Mouse (Mus musculus) left cerebral cortex, postnatal 14 days (tissue): ENCODE measurements at regions not wholly inside any gene's neighbourhood (a gene's known extent, or its start where the extent isn't known, plus 50 kb on each side); places are given as distances from the start of the nearest gene placed in this dataset.
A peak's percentile ranks its signal among the peaks of the same experiment; 100 is the strongest.

Experiments used
- DNase-seq, 2 experiments: peaks; one replicate each; pipeline ENCODE4 v3.0.0; 2021 to 2022; ENCODE audit warnings: low spot score in 2 of 2, mixed read lengths in 1 of 2
- intact Hi-C: fragments of 180-260 bp; cut with DNase I; formaldehyde crosslinking; loops from one replicate; pipeline ENCODE4 v1.15.1; 2025

GRCm38 (mm10) chr17:7634291-7634664 lies 192.8 kb downstream of the Fndc1 start:
- intact Hi-C loops, result no loop called here
- DNase-seq, result no peak

- intact Hi-C loops, result no loop called here
- DNase-seq, result no peak
These were observed 193.5 kb downstream of the Fndc1 start for GRCm38 (mm10) chr17:7633382-7634290.

DNA sequence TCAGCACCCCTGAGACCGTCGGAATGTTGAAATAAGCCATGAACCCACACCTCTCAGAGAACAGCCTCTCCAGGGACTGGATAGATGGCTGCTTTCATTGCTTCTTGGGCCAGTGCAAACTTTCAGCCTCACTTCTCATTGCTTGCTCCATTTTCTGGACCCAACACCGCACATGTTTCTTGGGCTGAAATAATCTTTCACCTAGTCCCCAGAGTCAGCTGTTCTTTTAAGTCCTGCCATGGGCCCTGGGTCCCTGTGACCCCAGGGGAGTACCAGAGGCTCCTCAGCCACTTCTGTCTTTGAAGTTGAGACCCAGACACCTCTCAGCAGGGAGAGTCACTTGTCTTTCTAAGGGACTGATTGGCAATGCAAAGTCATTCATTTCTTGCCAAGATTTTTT lies 201.4 kb downstream of the Fndc1 start:
- DNase-seq, result no peak
- intact Hi-C loops, result no loop called here

DNA sequence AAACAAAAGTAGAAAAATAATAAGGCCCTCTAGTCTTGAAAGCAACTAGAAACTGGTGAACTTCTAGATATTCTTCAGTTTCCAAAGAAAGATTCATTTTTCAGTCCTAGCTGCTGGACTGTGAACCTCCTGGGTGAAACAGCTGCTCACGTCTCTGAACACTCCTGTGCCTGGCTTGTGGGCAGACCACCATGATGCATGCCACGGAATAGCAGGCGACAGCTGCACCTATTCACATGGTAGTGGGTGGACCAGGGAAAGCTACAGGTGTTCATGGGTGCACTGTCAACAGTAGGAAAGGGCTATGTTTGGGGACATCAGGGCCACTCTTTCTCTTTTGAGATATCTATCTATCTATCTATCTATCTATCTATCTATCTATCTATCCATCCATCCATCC lies 203.7 kb downstream of the Fndc1 start:
- no peak for DNase-seq
- intact Hi-C loops, result no loop called here

- no peak for DNase-seq
- intact Hi-C loops, result no loop called here
These were observed 205.8 kb downstream of the Fndc1 start for GRCm38 (mm10) chr17:7621262-7621661.

GRCm38 (mm10) chr17:7620166-7620565 lies 206.9 kb downstream of the Fndc1 start:
- DNase-seq, result no peak
- intact Hi-C loops, result no loop called here

- no peak for DNase-seq
- intact Hi-C loops, result no loop called here
These were observed 207.5 kb downstream of the Fndc1 start for GRCm38 (mm10) chr17:7619641-7620040.

- intact Hi-C loops, result no loop called here
- no peak for DNase-seq
These were observed 219.1 kb downstream of the Fndc1 start for GRCm38 (mm10) chr17:7608046-7608445.

- intact Hi-C loops, result no loop called here
- no peak for DNase-seq
These were observed 219.7 kb downstream of the Fndc1 start for GRCm38 (mm10) chr17:7607431-7607830.

- intact Hi-C loops, result no loop called here
- no peak for DNase-seq
These were observed 219.7 kb upstream of the Unc93a2 start for GRCm38 (mm10) chr17:7604813-7605504.

DNA sequence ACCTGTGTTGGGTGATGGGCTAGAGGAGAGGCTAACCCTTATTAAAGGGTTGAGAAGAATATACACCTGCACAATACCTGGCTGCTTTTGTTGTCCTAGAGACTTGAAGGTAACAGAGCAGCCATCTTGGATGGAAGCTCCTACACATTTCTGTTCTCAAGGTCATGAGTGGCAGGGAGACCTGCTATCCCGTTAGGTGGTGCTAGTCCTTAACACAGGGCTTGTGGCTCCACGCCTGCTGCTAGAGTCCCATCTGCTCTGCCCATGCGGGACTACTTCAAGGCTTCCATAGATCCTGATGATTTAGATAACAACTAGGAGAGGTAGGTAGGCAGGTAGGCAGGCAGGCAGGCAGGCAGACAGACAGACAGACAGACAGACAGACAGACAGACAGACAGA lies 218.8 kb upstream of the Unc93a2 start:
- no peak for DNase-seq
- intact Hi-C loops, result no loop called here

DNA sequence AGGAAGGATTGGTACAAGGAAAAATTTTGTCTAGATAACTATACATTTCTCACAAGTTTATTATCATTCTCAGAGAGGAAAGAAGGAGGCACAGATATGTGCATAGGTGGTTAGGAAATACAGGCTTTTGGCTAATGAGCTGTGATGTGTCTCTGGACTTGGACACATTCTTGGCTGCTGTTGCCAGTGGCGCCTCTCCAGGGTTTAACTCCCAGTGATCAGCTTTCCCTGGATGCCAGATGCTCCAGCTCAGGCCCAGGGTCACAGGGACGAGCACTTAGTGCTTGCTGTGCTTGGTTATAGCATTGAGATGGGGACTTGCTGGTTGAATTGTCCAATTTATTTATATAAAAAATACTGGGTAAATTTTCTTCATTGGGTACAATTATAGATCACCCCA lies 215.3 kb upstream of the Unc93a2 start:
- intact Hi-C loops, result no loop called here
- no peak for DNase-seq

- no peak for DNase-seq
- intact Hi-C loops, result loop anchor here (10.0 kb wide), 1 partner anchor 227 kb away; the partner anchor contains the start of gene Fndc1
These were observed 212.2 kb upstream of the Unc93a2 start for GRCm38 (mm10) chr17:7597481-7597880.

- no peak for DNase-seq
- intact Hi-C loops, result loop anchor here (10.0 kb wide), 1 partner anchor 230 kb away; the partner anchor contains the start of gene Fndc1
These were observed 209.5 kb upstream of the Unc93a2 start for GRCm38 (mm10) chr17:7594801-7595200.

DNA sequence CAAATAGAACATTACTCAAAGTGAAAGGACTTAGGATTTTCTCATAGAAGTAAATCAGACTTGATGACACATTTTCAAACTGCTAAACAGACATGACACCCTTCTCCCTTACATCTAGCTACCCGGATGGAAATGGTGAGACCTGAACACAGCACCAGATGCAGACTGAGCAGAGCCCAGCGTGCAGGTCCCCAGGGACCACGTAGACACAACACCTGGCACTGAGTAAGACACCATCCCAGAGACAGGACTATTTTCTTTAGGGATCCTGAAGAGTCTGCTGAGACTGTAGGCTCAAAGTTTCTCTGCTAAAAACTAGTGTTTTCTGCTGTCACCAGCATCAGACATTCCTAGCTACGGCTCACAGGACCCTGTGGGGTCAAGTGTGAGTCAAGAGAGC lies 207.2 kb upstream of the Unc93a2 start:
- DNase-seq, result no peak
- intact Hi-C loops, result loop anchor here (10.0 kb wide), 1 partner anchor 232 kb away; the partner anchor contains the start of gene Fndc1

GRCm38 (mm10) chr17:7582866-7583398 lies 197.7 kb upstream of the Unc93a2 start:
- no peak for DNase-seq
- intact Hi-C loops, result no loop called here

DNA sequence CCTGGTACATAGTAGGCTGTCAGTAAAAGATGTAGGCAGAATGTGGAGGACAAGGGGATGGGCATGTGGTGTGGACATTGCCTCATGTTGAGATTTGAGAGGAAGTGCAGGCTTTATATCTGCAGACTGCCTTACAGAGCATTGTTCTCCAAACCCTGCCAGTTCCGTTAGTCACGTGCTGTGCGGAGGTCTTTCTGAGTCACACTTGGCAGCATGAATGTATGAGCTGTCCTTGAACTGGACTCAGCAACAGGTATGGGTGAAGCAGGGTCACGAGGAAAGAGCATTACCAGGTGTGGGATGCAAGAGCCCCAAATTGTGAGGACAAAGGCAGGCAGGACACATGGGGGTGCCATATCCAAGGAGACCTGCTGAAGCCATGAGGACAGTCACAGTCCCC lies 193.8 kb upstream of the Unc93a2 start:
- intact Hi-C loops, result no loop called here
- DNase-seq, result no peak

DNA sequence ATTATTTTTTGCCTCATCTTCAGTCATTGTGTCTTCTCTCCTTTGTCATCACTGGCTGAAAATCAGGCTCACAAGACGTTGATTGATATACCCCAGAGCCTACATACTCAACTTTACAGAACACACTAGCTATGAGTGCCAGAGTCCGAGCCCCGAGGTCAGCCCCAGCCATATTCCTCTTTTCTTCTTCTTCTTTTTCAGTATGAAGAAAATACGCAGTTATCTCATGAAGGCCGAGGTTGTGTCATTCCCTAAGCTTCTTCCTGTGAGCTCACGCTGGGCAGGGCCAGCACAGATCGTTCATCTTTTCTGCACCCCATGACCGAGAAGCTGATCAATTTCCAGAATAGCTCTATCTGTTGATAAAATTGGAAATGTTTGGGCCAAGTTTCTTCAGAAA lies 192.7 kb upstream of the Unc93a2 start:
- no peak for DNase-seq
- intact Hi-C loops, result no loop called here

DNA sequence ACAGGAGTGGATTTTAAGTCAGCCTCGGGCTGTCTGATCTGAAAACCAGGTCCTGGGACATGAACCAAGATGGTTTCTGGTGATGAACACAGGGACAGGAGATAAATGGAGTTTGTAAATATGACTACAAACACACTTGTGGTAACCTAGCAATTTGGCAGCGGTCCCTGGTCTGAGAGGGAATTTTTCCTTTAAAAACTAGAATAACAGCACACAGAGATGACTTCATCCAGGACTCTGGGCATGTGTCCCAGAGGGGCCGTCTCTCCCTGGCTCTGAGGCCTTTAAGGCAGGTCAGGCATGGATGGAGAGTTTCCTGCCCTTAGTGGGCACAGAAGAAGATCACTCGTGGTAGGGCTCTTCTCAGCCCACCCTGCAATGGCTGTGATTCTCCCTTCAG lies 192.0 kb upstream of the Unc93a2 start:
- intact Hi-C loops, result no loop called here
- peak in 1 of 2 experiments; percentile 43 for DNase-seq

GRCm38 (mm10) chr17:7571481-7571880 lies 186.2 kb upstream of the Unc93a2 start:
- DNase-seq, result no peak
- intact Hi-C loops, result no loop called here
